Mouse (Mus musculus) brain, embryonic 14.5 days (tissue): ENCODE data around the gene Olfr545. TPM values are rescaled to one million over a fixed set of nuclear protein-coding genes. Genes with fewer than 3 reads are reported as not detected.

Experiments used
- DNase-seq: peaks from one replicate; pipeline ENCODE4 v3.0.0-alpha.2; 2011; ENCODE audit warnings: low read depth
- CTCF ChIP-seq: fragments of 200-500 bp; IDR thresholded peaks from 2 replicates; pipeline ENCODE4 v1.5.1; 2012; ENCODE audit warnings: inconsistent platforms, mild to moderate bottlenecking, moderate library complexity, borderline replicate concordance; ENCODE audit not compliant: insufficient read depth, insufficient read length; ENCODE audit errors: extremely low read depth
- POLR2A ChIP-seq: fragments of 200-500 bp; IDR thresholded peaks from 2 replicates; pipeline ENCODE4 v1.6.1; 2012; ENCODE audit warnings: mild to moderate bottlenecking, inconsistent platforms, borderline replicate concordance; ENCODE audit not compliant: poor library complexity, insufficient read depth, insufficient read length, severe bottlenecking; ENCODE audit errors: extremely low read depth
- polyA plus RNA-seq: library from polyadenylated mRNA; depleted of rRNA; stranded (reverse); fragments of >200 nt; gene quantifications from 2 replicates; pipeline ENCODE4 v1.2.3, GENCODE M21; 2012; rRNA removed

Gene Olfr545
- polyA plus RNA-seq, 1 experiment: not detected

DNA sequence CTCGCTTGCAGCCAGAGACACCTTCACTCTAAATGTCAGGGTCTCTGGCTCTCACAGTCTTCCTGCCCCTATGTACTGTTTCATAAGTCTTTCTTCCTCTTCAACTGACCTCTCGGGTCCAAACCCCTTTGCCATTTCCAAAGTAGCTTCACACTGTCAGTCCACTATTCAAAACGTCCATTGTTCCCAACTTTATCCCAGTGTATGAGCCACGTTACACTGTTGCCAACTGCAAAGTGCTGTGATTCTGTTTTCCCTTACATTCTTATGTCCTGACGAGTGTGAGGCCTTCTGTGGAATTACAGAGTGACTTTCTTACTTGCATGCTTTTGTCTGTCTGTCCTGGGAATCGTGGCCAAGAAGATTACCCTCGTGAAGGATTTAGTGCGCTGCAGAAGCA, 31.8 kb downstream of the Olfr545 start:
- DNase-seq: no peak
- TF ChIP-seq POLR2A (no peak), CTCF (no peak)

DNA sequence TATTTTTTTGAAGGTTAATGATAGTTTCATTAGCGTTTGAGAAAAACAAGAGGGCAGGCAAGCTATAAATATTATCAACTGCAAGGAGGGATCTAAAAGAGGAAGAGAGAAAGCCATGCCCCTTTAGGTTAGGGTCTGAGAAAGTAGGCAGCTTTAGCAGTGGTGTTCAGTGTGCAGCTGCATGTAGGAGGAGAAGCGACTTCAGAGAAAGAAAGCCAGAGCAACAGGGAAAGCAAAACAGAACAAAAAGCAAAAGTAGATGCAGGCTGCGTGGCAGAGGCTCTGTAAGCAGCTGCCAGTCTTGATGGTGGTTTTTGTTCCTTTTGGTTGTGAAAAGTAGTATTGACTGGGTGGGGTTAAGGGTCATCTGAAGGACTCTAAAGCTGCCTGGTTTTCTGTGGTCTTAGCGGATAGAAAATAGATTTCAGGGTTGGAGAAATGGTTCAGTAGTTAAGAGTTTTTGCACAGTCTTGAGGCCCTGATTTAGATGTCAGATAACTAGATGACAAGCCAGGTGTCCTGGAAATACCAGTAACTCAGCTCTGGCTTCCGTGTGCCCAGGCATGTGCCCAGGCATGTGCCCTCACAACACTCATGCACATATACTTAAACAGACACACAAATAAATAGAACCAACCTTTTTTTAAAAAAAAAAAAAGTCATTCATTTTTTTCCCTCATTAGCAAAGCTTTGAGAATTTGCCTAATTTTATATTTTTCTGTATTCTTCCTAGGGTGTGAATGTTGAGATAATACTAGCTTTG, 40.6 kb downstream of the Olfr545 start:
- DNase-seq: no peak
- TF ChIP-seq POLR2A (no peak), CTCF (no peak)

DNA sequence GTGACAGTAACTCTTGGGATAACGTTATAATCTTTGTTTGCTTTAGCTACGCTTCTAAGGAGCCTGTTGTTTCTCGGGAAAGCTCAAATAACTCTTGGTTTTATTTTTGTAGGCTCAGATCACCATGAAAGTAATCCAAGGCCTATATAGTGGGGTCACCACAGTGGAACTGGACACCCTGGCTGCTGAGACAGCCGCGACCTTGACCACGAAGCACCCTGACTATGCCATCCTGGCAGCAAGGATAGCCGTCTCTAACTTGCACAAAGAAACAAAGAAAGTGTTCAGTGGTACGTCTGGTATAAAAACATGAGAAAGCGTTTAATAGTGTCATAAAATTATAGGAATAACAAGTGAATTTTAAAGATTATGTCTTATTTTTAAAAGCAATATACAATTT, 52.9 kb downstream of the Olfr545 start:
- TF ChIP-seq POLR2A (no peak), CTCF (no peak)
- DNase-seq: no peak

DNA sequence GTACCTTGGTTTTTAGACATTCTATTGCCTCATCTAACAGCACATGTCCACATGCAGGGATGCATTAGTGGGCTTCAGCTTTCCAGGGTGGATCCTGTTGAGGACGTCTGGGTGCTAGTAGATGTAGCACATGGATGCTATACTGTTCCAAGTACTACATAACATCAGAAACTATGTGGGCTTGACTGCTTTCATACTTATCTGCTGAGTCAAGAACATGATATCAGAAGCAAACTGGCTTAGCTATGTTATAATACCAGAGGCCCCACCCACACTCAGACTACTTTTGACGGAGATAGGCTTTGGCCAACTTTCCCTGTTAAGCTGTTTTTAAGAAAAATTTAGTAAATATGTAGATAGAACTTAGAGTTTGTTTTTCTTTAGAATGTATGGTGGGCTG, 55.1 kb downstream of the Olfr545 start:
- no peak for DNase-seq
- TF ChIP-seq CTCF (no peak), POLR2A (no peak)

DNA sequence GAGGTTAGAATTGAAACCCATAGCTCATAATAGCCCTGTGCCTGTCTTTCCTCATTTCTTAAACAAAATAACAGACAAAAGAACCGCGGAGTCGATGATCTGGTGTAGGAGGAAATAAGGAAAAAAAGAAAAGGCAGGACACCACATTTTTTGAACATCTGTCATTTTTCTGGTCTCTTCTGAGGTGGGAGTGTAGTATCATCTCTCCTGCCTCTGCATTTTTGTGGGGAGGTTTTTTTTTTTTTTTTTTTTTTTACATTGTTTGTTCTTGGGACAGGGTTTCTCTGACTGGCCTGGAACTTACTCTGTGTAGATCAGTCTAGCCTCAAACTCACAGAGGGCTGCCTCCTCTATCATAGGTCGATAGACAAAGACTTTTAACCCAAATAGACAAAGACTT, 56.9 kb downstream of the Olfr545 start:
- peak; percentile 17 for DNase-seq
- TF ChIP-seq CTCF (no peak), POLR2A (no peak)

DNA sequence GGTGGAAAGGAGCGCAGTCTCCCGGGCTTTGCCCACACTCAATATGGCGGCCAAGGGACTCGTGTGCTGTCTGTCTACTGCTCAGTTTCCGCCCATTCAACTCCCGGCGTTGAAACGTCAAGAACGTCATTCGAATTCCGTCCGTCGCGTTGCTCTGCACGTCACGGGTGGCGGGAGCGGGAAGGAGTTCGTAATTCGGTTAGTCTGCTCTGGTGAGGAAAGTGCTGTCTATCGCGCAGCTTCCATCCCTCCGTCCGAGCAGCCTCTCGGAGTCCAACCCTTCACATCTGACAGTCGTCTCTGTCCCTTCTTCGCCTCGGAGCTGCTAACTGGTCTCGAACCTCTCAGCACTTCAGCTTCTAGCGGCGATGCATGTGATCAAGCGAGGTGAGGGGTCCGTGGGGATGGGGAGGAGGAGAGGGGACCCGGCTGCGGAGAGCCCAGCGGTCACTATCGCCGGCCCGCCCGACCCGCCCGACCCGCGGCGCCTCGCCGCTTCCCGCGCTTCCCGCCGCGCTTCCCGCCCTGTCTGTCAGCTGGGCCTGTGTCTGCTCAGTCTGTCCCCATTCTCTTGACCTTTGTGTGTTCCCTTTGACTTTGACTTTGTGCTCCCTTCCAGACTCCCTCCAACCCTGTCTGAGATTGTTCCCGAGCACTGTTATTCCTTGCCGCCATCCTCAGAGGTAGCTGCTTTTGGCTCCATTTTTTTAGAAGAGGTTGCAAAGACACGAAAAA, 57.5 kb downstream of the Olfr545 start, which contains the start of gene Rrm1:
Gene Rrm1, plus strand, starts transcription at position 39 of the 735 bp plus-strand sequence.
- TF ChIP-seq CTCF (no peak), POLR2A (no peak; the same call in 1 of the 2 replicates)

More for the DNA sequence above, 57.5 kb downstream of the Olfr545 start, which contains the start of gene Rrm1:
- peak; percentile 99 for DNase-seq

Other genes with a start within 250 kb of the Olfr545 start
- 12.5 and 18.0 TPM in 2 replicates for gene Rhog, start 243.5 kb downstream of the Olfr545 start, polyA plus RNA-seq
- 18.6 and 22.9 TPM in 2 replicates for gene Stim1, start 231.8 kb downstream of the Olfr545 start, polyA plus RNA-seq
- gene Rrm1, start 57.9 kb downstream of the Olfr545 start, polyA plus RNA-seq: 46.1 and 54.4 TPM in 2 replicates
- not detected in 2 replicates for gene Olfr543, start 17.9 kb downstream of the Olfr545 start, polyA plus RNA-seq
- not detected in 2 replicates for gene Olfr544, start 11.3 kb downstream of the Olfr545 start, polyA plus RNA-seq
- gene Olfr547, start 35.2 kb upstream of the Olfr545 start, polyA plus RNA-seq: not detected in 2 replicates
- gene Olfr548-ps1, start 41.3 kb upstream of the Olfr545 start, polyA plus RNA-seq: not detected in 2 replicates
- not detected in 2 replicates for gene Olfr549, start 50.3 kb upstream of the Olfr545 start, polyA plus RNA-seq
- 1.3 and 1.5 TPM in 2 replicates for gene Trim21, start 65.9 kb upstream of the Olfr545 start, polyA plus RNA-seq
- not detected in 2 replicates for gene Olfr550, start 71.9 kb upstream of the Olfr545 start, polyA plus RNA-seq
- not detected in 2 replicates for gene Olfr551, start 92.3 kb upstream of the Olfr545 start, polyA plus RNA-seq
- gene Olfr552, start 98.2 kb upstream of the Olfr545 start, polyA plus RNA-seq: not detected in 2 replicates
- not detected in 2 replicates for gene Olfr553, start 118.6 kb upstream of the Olfr545 start, polyA plus RNA-seq
- not detected in 2 replicates for gene Olfr554, start 138.9 kb upstream of the Olfr545 start, polyA plus RNA-seq
- not detected in 2 replicates for gene Olfr555, start 159.2 kb upstream of the Olfr545 start, polyA plus RNA-seq
- not detected in 2 replicates for gene Olfr556, start 165.3 kb upstream of the Olfr545 start, polyA plus RNA-seq
- 11.1 and 14.2 TPM in 2 replicates for gene Trim68, start 187.8 kb upstream of the Olfr545 start, polyA plus RNA-seq
- not detected in 2 replicates for gene Olfr557, start 196.3 kb upstream of the Olfr545 start, polyA plus RNA-seq
- 0.08 and 0.19 TPM in 2 replicates for gene Olfr558, start 202.6 kb upstream of the Olfr545 start, polyA plus RNA-seq
- not detected in 2 replicates for gene Olfr33, start 219.5 kb upstream of the Olfr545 start, polyA plus RNA-seq
- gene Olfr559, start 227.9 kb upstream of the Olfr545 start, polyA plus RNA-seq: not detected in 2 replicates